In the genomic region with DNA sequence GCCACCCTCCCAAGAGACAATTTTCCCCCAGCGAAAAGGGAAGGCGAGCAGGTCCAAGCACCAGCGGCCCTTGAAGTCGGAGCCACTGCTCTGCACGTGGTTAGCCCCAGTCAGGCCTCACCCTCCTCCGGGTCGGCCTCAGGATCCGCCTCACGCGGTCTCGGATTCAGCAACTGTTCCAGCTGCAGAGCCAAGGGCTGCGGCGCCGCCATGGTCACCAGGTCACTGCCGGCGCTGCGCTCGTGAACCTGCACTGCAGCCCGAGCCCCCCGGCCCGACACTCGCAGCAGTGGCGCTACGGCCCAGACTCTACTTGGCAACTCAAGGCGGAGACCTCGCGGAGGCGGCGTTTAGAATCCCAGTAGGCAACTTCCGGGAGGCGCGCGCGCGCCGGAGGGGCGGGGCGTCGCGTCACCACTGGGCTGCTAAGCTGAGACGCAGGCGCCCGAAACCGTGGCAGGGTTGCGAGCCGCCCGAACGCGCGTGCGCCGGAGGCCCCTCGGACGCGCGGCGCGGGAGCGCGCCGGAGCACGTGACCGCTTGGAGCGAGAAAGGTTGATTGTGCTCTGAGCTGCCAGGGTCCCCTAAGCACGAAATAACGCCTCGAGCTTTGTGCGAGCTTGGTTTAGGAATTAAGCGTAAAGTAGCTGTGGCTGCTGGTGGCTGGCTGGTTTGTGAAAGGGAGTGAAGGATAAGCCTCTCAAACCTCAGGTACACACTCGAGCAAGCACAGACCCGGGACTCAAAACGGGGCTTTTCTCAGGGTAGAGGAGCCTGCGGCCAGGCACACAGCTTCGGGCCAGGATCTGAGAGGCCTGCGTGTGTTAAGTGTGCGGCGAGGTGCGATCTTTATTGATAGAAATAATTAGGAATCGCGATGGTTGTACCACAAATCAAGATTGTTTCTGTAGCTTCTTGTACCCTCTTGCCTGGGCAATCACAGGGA, we compare ENCODE assay signal across 8 mouse cellular contexts. TPM values are rescaled to one million over a fixed set of nuclear protein-coding genes. Genes with fewer than 3 reads are reported as not detected.
DNase-seq lines count a peak whose midpoint lies in the region; ATAC-seq lines count a peak whose summit lies in the region.

Gene Aatf (minus strand): TSS at position 352 of the 946 bp plus-strand sequence.

- peak; percentile 99 for ATAC-seq in forebrain, embryonic 14.5 days
- ATAC-seq in neural tube, embryonic 15.5 days (ENCODE audit: low FRiP score): peak; percentile 98

- H3K36me3 ChIP-seq in forebrain, embryonic 14.5 days (ENCODE audit: control insufficient read depth, insufficient read depth, low read length): peaks cover 22% of the 10 kb centered on the region
- H3K36me3 ChIP-seq in neural tube, embryonic 15.5 days: peaks cover 16% of the 10 kb centered on the region; the same call in 1 of the 2 replicates

- H3K9ac ChIP-seq in forebrain, embryonic 14.5 days (ENCODE audit: low read length): peak within 1 kb of the TSS; percentile 78
- peak within 1 kb of the TSS; percentile 75 for H3K9ac ChIP-seq in neural tube, embryonic 15.5 days (replicated peaks)

- DNase-seq in ES-CJ7 (ENCODE audit: low read depth, low spot score): peak; percentile 97
- peak; percentile 97 for DNase-seq in cerebellum, adult 11 months
- peak; percentile 98 for DNase-seq in forebrain, embryonic 14.5 days (ENCODE audit: low spot score)
- DNase-seq in heart, postnatal 14 days: peak; percentile 97 to 98
- DNase-seq in layer of hippocampus, adult 11-12 months (ENCODE audit: low spot score): peak; percentile 96
- DNase-seq in lung, adult 18-20 months: peak; percentile 95 to 96
- DNase-seq in testis, postnatal 14 days (ENCODE audit: low spot score): peak; percentile 95

- intact Hi-C loops in heart, postnatal 14 days (cut with DNase I): loop anchor here (5.0 to 10.0 kb wide), 3 partner anchors 246 to 309 kb away; no protein-coding TSS in a partner anchor

- H3K4me1 ChIP-seq in forebrain, embryonic 14.5 days (ENCODE audit: control insufficient read depth, insufficient read depth, low read length): peaks cover 5% of the 10 kb centered on the region
- peaks cover 25% of the 10 kb centered on the region for H3K4me1 ChIP-seq in neural tube, embryonic 15.5 days

- peak within 1 kb of the TSS; percentile 86 for H3K4me2 ChIP-seq in forebrain, embryonic 14.5 days (ENCODE audit: low read length)
- peak within 1 kb of the TSS; percentile 77 for H3K4me2 ChIP-seq in neural tube, embryonic 15.5 days

- H3K9me3 ChIP-seq in forebrain, embryonic 14.5 days (replicated peaks; ENCODE audit: control insufficient read depth, low read length): no peaks in the 10 kb centered on the region
- H3K9me3 ChIP-seq in neural tube, embryonic 15.5 days (replicated peaks): no peaks in the 10 kb centered on the region

- peak within 1 kb of the TSS; percentile 74 for H3K27ac ChIP-seq in forebrain, embryonic 14.5 days (ENCODE audit: low read depth, low read length)
- peak within 1 kb of the TSS; percentile 88 for H3K27ac ChIP-seq in neural tube, embryonic 15.5 days (replicated peaks)

- peak within 1 kb of the TSS; percentile 72 for H3K4me3 ChIP-seq in forebrain, embryonic 14.5 days (ENCODE audit: low read depth, low read length)
- peak within 1 kb of the TSS; percentile 88 for H3K4me3 ChIP-seq in neural tube, embryonic 15.5 days (replicated peaks)

- under 1% methylated on average over 80 of the region's 80 CpGs for WGBS in forebrain, embryonic 14.5 days
- WGBS in neural tube, embryonic 15.5 days: under 1% methylated on average over 80 of the region's 80 CpGs

- peaks cover 37% of the 10 kb centered on the region for H3K27me3 ChIP-seq in forebrain, embryonic 14.5 days (replicated peaks; ENCODE audit: control insufficient read depth, insufficient read depth, low read length)
- H3K27me3 ChIP-seq in neural tube, embryonic 15.5 days (replicated peaks): peaks cover 28% of the 10 kb centered on the region

RNA-seq across cellular contexts. Expression of gene Aatf, which starts in this region (rescaled TPM):
- polyA plus RNA-seq in forebrain, embryonic 14.5 days (2014; fragmentation: Nextera tagmentation; extraction: Ambion mirVana): 45.1 and 45.5 TPM in 2 replicates
- 10 to 100 TPM; 11.0 to 12.3 TPM for total RNA-seq in heart, postnatal 14 days (2021)
- polyA plus RNA-seq in neural tube, embryonic 15.5 days (2015; fragmentation: Nextera tagmentation; extraction: Ambion mirVana): 49.8 and 53.9 TPM in 2 replicates

Comparison
In these comparisons a context has a peak if more than half of its experiments do, and no peak if none do; other contexts are left out.
1. Peak in every context shown above with its lines: DNase-seq, ATAC-seq, H3K4me3 ChIP-seq and H3K27ac ChIP-seq.